Mouse (Mus musculus) midbrain, postnatal 0 days (tissue): ENCODE results near the gene Nktr. TPM values are rescaled to one million over a fixed set of nuclear protein-coding genes. Genes with fewer than 3 reads are reported as not detected.

Experiments used
- ATAC-seq: fragments of 200-750 bp; cut with Nextera tagmentation; 2 replicates; pipeline ENCODE4 v1.8.0; 2017; ENCODE audit warnings: moderate number of reproducible peaks, mild to moderate bottlenecking, moderate TSS enrichment, moderate library complexity; ENCODE audit not compliant: low FRiP score
- DNase-seq: peaks from one replicate; pipeline ENCODE4 v3.0.0-alpha.2; 2015; ENCODE audit warnings: low spot score
- H3K27ac ChIP-seq: fragments of 300-500 bp; sonication (generic); 2 replicates; pipeline ENCODE4 v1.5.1; 2014; ENCODE audit warnings: low read depth, mild to moderate bottlenecking, low read length, mixed read lengths
- H3K27me3 ChIP-seq: fragments of 300-500 bp; sonication (generic); 2 replicates; pipeline ENCODE4 v1.6.1; 2014; ENCODE audit warnings: low read length, control low read depth, mixed read lengths; ENCODE audit not compliant: insufficient read depth
- H3K36me3 ChIP-seq: fragments of 300-500 bp; sonication (generic); 2 replicates; pipeline ENCODE4 v1.6.1; 2014; ENCODE audit warnings: low read length, control low read depth, mixed read lengths; ENCODE audit not compliant: insufficient read depth
- H3K4me1 ChIP-seq: fragments of 300-500 bp; sonication (generic); 2 replicates; pipeline ENCODE4 v1.6.1; 2014; ENCODE audit warnings: mild to moderate bottlenecking, control low read depth, antibody characterized with exemption, low read length, mixed read lengths; ENCODE audit not compliant: insufficient read depth
- H3K4me2 ChIP-seq: fragments of 300-500 bp; sonication (generic); 2 replicates; pipeline ENCODE4 v1.6.1; 2014; ENCODE audit warnings: low read depth, mild to moderate bottlenecking, low read length, mixed read lengths; ENCODE audit not compliant: poor library complexity, severe bottlenecking
- H3K4me3 ChIP-seq: fragments of 300-500 bp; sonication (generic); 2 replicates; pipeline ENCODE4 v1.5.1; 2014; ENCODE audit warnings: low read depth, mild to moderate bottlenecking, low read length, moderate library complexity
- H3K9ac ChIP-seq: fragments of 300-500 bp; sonication (generic); replicated peaks from 2 replicates; pipeline ENCODE4 v1.6.1; 2014; ENCODE audit warnings: mild to moderate bottlenecking, low read length, moderate library complexity, mixed read lengths; ENCODE audit not compliant: poor library complexity, severe bottlenecking
- H3K9me3 ChIP-seq: fragments of 300-500 bp; sonication (generic); 2 replicates; pipeline ENCODE4 v1.6.1; 2016; ENCODE audit warnings: low read length, control low read depth
- CTCF ChIP-seq: IDR thresholded peaks from 2 replicates; pipeline ENCODE4 v1.5.1; 2016; ENCODE audit warnings: antibody characterized with exemption, mild to moderate bottlenecking
- WGBS: fragments of 180-500 bp; shearing (Covaris S2); extraction: QIAGEN DNeasy Blood & Tissue Kit; methylation state at CpG from one replicate; pipeline ENCODE4 v1.1.7; 2014; 5-methylcytosine and 5-hydroxymethylcytosine counted together
- polyA plus RNA-seq: library from polyadenylated mRNA; unstranded; fragments of >200 nt; fragmentation: Nextera tagmentation; extraction: Ambion mirVana; gene quantifications from 2 replicates; pipeline ENCODE4 v1.2.1, GENCODE M21; 2015
- total RNA-seq: library from RNA; depleted of rRNA; stranded (reverse); fragments of >200 nt; gene quantifications from 2 replicates; pipeline ENCODE4 v1.2.3, GENCODE M21; 2014

The Nktr gene
- total and polyA plus RNA-seq, 2 experiments from 2014 or later = 50.7 to 71.4 TPM

- ATAC-seq (no peak), DNase-seq (no peak)
- Histone ChIP-seq H3K4me3 (no peak overlapping the region), H3K27ac (no peak overlapping the region), H3K9ac (no peak overlapping the region), H3K27me3 (peaks cover 18% of the 10 kb centered on the region), H3K4me1 (no peaks in the 10 kb centered on the region), H3K9me3 (no peaks in the 10 kb centered on the region), H3K36me3 (no peaks in the 10 kb centered on the region), H3K4me2 (no peak overlapping the region)
- WGBS = 83% methylated on average over 10 of the region's 10 CpGs
- TF ChIP-seq CTCF = no peak
Measured at GRCm38 (mm10) chr9:121775951-121776350, 57.0 kb downstream of the Nktr start.

- Histone ChIP-seq H3K4me3 (no peak overlapping the region), H3K4me1 (no peaks in the 10 kb centered on the region), H3K4me2 (no peak overlapping the region), H3K27me3 (peaks cover 18% of the 10 kb centered on the region), H3K9me3 (no peaks in the 10 kb centered on the region), H3K27ac (no peak overlapping the region), H3K36me3 (no peaks in the 10 kb centered on the region), H3K9ac (no peak overlapping the region)
- DNase-seq (no peak), ATAC-seq (no peak)
- no peak for TF ChIP-seq CTCF
- WGBS = 82% methylated on average over 7 of the region's 7 CpGs
Measured at GRCm38 (mm10) chr9:121776511-121776910, 57.5 kb downstream of the Nktr start.

- WGBS = 22% methylated on average over 28 of the region's 30 CpGs
- DNase-seq (no peak), ATAC-seq (peak; percentile 61)
- Histone ChIP-seq H3K9me3 (no peaks in the 10 kb centered on the region), H3K27ac (no peak within 1 kb of the TSS), H3K4me3 (peak within 1 kb of the TSS; percentile 33), H3K9ac (no peak within 1 kb of the TSS; the same call in 1 of the 2 replicates), H3K36me3 (no peaks in the 10 kb centered on the region), H3K27me3 (peaks cover 18% of the 10 kb centered on the region), H3K4me1 (no peaks in the 10 kb centered on the region), H3K4me2 (peak within 1 kb of the TSS; percentile 55)
- no peak for TF ChIP-seq CTCF
Measured at GRCm38 (mm10) chr9:121777484-121778065, 58.6 kb downstream of the Nktr start, which contains the start of gene Klhl40. Gene Klhl40, plus strand, starts transcription at chr9:121777607.

GRCm38 (mm10) chr9:121778066-121778624, 59.2 kb downstream of the Nktr start:
- peak; percentile 19; the same call in 1 of the 2 replicates for TF ChIP-seq CTCF
- Histone ChIP-seq H3K4me3 (peak overlapping the region; percentile 33), H3K9ac (no peak overlapping the region; the same call in 1 of the 2 replicates), H3K27ac (no peak overlapping the region), H3K27me3 (peaks cover 18% of the 10 kb centered on the region), H3K4me2 (peak overlapping the region; percentile 55), H3K36me3 (no peaks in the 10 kb centered on the region), H3K9me3 (no peaks in the 10 kb centered on the region), H3K4me1 (no peaks in the 10 kb centered on the region)
- DNase-seq = peak; percentile 70
- WGBS = 13% methylated on average over 54 of the region's 54 CpGs
- peak; percentile 59 for ATAC-seq

GRCm38 (mm10) chr9:121784801-121785200, 65.8 kb downstream of the Nktr start:
- no peak for TF ChIP-seq CTCF
- Histone ChIP-seq H3K4me2 (no peak overlapping the region), H3K4me1 (no peaks in the 10 kb centered on the region), H3K27me3 (peaks cover 6% of the 10 kb centered on the region), H3K9me3 (no peaks in the 10 kb centered on the region), H3K27ac (no peak overlapping the region), H3K36me3 (no peaks in the 10 kb centered on the region), H3K9ac (no peak overlapping the region), H3K4me3 (no peak overlapping the region)
- no peak for DNase-seq
- WGBS = 88% methylated on average over 12 of the region's 12 CpGs
- ATAC-seq = no peak

- no peaks in the 10 kb centered on the region for H3K36me3 ChIP-seq
- H3K9me3 ChIP-seq = no peaks in the 10 kb centered on the region
- H3K4me2 ChIP-seq = no peak overlapping the region
- ATAC-seq (no peak), DNase-seq (no peak)
- peaks cover 2% of the 10 kb centered on the region; the same call in 1 of the 2 replicates for H3K27me3 ChIP-seq
- 86% methylated on average over 8 of the region's 8 CpGs for WGBS
- no peak overlapping the region for H3K9ac ChIP-seq
- no peak overlapping the region for H3K27ac ChIP-seq
- H3K4me3 ChIP-seq = no peak overlapping the region
- no peaks in the 10 kb centered on the region for H3K4me1 ChIP-seq
- TF ChIP-seq CTCF = no peak
Measured at GRCm38 (mm10) chr9:121785261-121785660, 66.3 kb downstream of the Nktr start.
